Mouse (Mus musculus) CH12.LX (cell line): ENCODE measurements around the gene Rftn2. TPM values are rescaled to one million over a fixed set of nuclear protein-coding genes. Genes with fewer than 3 reads are reported as not detected.

Source experiments
- DNase-seq: peaks from one replicate; pipeline ENCODE4 v3.0.0-alpha.2; 2013; ENCODE audit errors: extremely low read depth
- H3K27ac ChIP-seq: 2 replicates; pipeline ENCODE4 v1.5.1; 2012; ENCODE audit warnings: low read depth, mild to moderate bottlenecking, control low read depth, moderate library complexity; ENCODE audit not compliant: insufficient read depth
- H3K27me3 ChIP-seq: replicated peaks from 2 replicates; pipeline ENCODE3; 2012; ENCODE audit warnings: inconsistent platforms
- H3K36me3 ChIP-seq, 2 experiments: replicated peaks in 1 of 2; 2 replicates each; pipeline versions ENCODE3 to v1.6.1; 2012; ENCODE audit warnings: inconsistent platforms in 1 of 2, low read length in 1 of 2, mild to moderate bottlenecking in 1 of 2, mixed read lengths in 1 of 2, moderate library complexity in 1 of 2; ENCODE audit not compliant: control insufficient read depth in 1 of 2, insufficient read depth in 1 of 2
- H3K4me1 ChIP-seq, 2 experiments: 2 replicates each; pipeline ENCODE4 v1.6.1; 2012; ENCODE audit warnings: inconsistent platforms in 1 of 2, moderate library complexity in 1 of 2; ENCODE audit not compliant: insufficient read depth in 2 of 2, control insufficient read depth in 1 of 2
- H3K4me2 ChIP-seq: 2 replicates; pipeline ENCODE4 v1.6.1; 2012; ENCODE audit warnings: low read depth, mild to moderate bottlenecking, control low read depth; ENCODE audit not compliant: poor library complexity, insufficient read depth, severe bottlenecking
- H3K4me3 ChIP-seq, 3 experiments: fragments of 150-350 bp in 1 of 3; sonication (generic) in 1 of 3; replicated peaks in 1 of 3; 2 replicates each; pipeline versions ENCODE3 to v1.5.1; 2011 to 2012; ENCODE audit warnings: low read depth in 2 of 3, low read length in 2 of 3, mild to moderate bottlenecking in 2 of 3, moderate library complexity in 2 of 3, control low read depth in 1 of 3, improper control_type of control experiment in 1 of 3, inconsistent platforms in 1 of 3, mixed read lengths in 1 of 3; ENCODE audit not compliant: poor library complexity in 1 of 3
- H3K79me2 ChIP-seq: replicated peaks from 2 replicates; pipeline ENCODE4 v1.6.1; 2012; ENCODE audit warnings: mild to moderate bottlenecking, moderate library complexity; ENCODE audit not compliant: control insufficient read depth, poor library complexity, insufficient read depth, severe bottlenecking; ENCODE audit errors: extremely low read depth
- H3K9ac ChIP-seq: 2 replicates; pipeline ENCODE4 v1.6.1; 2012; ENCODE audit warnings: low read depth, mild to moderate bottlenecking, control low read depth, moderate library complexity; ENCODE audit not compliant: insufficient read depth
- H3K9me3 ChIP-seq: replicated peaks from 2 replicates; pipeline ENCODE3; 2012; ENCODE audit warnings: low read length, inconsistent platforms, mixed read lengths
- CHD1 ChIP-seq: IDR thresholded peaks from 2 replicates; pipeline ENCODE4 v1.6.1; 2012; ENCODE audit warnings: low read depth, low read length, improper control_type of control experiment, inconsistent platforms
- CTCF ChIP-seq, 2 experiments: IDR thresholded peaks in 1 of 2; conservative IDR thresholded peaks in 1 of 2; 2 replicates each; pipeline ENCODE4 v1.5.1; 2011 to 2012; ENCODE audit warnings: low read depth in 2 of 2, low read length in 2 of 2, improper control_type of control experiment in 1 of 2, inconsistent platforms in 1 of 2, mild to moderate bottlenecking in 1 of 2, moderate library complexity in 1 of 2
- E2F4 ChIP-seq: IDR thresholded peaks from 2 replicates; pipeline ENCODE4 v1.6.1; 2011; ENCODE audit warnings: low read depth, low read length, improper control_type of control experiment; ENCODE audit not compliant: insufficient replicate concordance
- EP300 ChIP-seq: IDR thresholded peaks from 2 replicates; pipeline ENCODE4 v1.6.1; 2011; ENCODE audit warnings: low read length, improper control_type of control experiment
- ETS1 ChIP-seq: conservative IDR thresholded peaks from 2 replicates; pipeline ENCODE4 v1.6.1; 2012; ENCODE audit warnings: low read depth, mild to moderate bottlenecking, inconsistent platforms, low read length, improper control_type of control experiment, moderate library complexity
- HCFC1 ChIP-seq: IDR thresholded peaks from 2 replicates; pipeline ENCODE4 v1.6.1; 2012; ENCODE audit warnings: low read depth, mild to moderate bottlenecking, inconsistent platforms, low read length, improper control_type of control experiment
- IRF4 ChIP-seq: IDR thresholded peaks from 2 replicates; pipeline ENCODE4 v1.6.1; 2014; ENCODE audit warnings: low read depth, mild to moderate bottlenecking, inconsistent platforms, low read length, improper control_type of control experiment
- JUN ChIP-seq: IDR thresholded peaks from 2 replicates; pipeline ENCODE4 v1.6.1; 2011; ENCODE audit warnings: low read depth, mild to moderate bottlenecking, low read length, improper control_type of control experiment, moderate library complexity; ENCODE audit not compliant: insufficient read depth
- KAT2A ChIP-seq: IDR thresholded peaks from 2 replicates; pipeline ENCODE4 v1.6.1; 2012; ENCODE audit warnings: low read length, improper control_type of control experiment, inconsistent platforms; ENCODE audit not compliant: insufficient replicate concordance
- MAFK ChIP-seq: IDR thresholded peaks from 2 replicates; pipeline ENCODE4 v1.6.1; 2011; ENCODE audit warnings: low read length, improper control_type of control experiment; ENCODE audit not compliant: insufficient replicate concordance
- MAX ChIP-seq: IDR thresholded peaks from 2 replicates; pipeline ENCODE4 v1.6.1; 2011; ENCODE audit warnings: low read length, improper control_type of control experiment
- MAZ ChIP-seq: IDR thresholded peaks from 2 replicates; pipeline ENCODE4 v1.6.1; 2012; ENCODE audit warnings: low read depth, mild to moderate bottlenecking, inconsistent platforms, low read length, improper control_type of control experiment, moderate library complexity
- MEF2A ChIP-seq: IDR thresholded peaks from 2 replicates; pipeline ENCODE4 v1.6.1; 2014; ENCODE audit warnings: low read depth, mild to moderate bottlenecking, inconsistent platforms, low read length, improper control_type of control experiment, borderline replicate concordance
- MYC ChIP-seq: IDR thresholded peaks from 2 replicates; pipeline ENCODE4 v1.6.1; 2011; ENCODE audit warnings: low read depth, mild to moderate bottlenecking, improper control_type of control experiment, low read length
- NRF1 ChIP-seq: IDR thresholded peaks from 2 replicates; pipeline ENCODE4 v1.6.1; 2014; ENCODE audit warnings: low read depth, mild to moderate bottlenecking, inconsistent platforms, low read length, improper control_type of control experiment, moderate library complexity
- PAX5 ChIP-seq: IDR thresholded peaks from 2 replicates; pipeline ENCODE4 v1.6.1; 2012; ENCODE audit warnings: low read length, inconsistent platforms, mixed read lengths
- RCOR1 ChIP-seq: conservative IDR thresholded peaks from 2 replicates; pipeline ENCODE4 v1.6.1; 2012; ENCODE audit warnings: low read depth, mild to moderate bottlenecking, inconsistent platforms, low read length, improper control_type of control experiment
- SIN3A ChIP-seq: IDR thresholded peaks from 2 replicates; pipeline ENCODE4 v1.6.1; 2012; ENCODE audit warnings: low read length, improper control_type of control experiment, inconsistent platforms
- SMC3 ChIP-seq: IDR thresholded peaks from 2 replicates; pipeline ENCODE4 v1.6.1; 2011; ENCODE audit warnings: low read depth, low read length, improper control_type of control experiment
- TBP ChIP-seq: conservative IDR thresholded peaks from 2 replicates; pipeline ENCODE4 v1.6.1; 2011; ENCODE audit warnings: low read depth, low read length, improper control_type of control experiment
- TCF12 ChIP-seq: IDR thresholded peaks from 2 replicates; pipeline ENCODE4 v1.6.1; 2014; ENCODE audit warnings: low read depth, mild to moderate bottlenecking, inconsistent platforms, low read length, improper control_type of control experiment
- UBTF ChIP-seq: IDR thresholded peaks from 2 replicates; pipeline ENCODE4 v1.6.1; 2012; ENCODE audit warnings: low read depth, mild to moderate bottlenecking, inconsistent platforms, low read length, improper control_type of control experiment, moderate library complexity
- USF1 ChIP-seq: IDR thresholded peaks from 2 replicates; pipeline ENCODE4 v1.6.1; 2014; ENCODE audit warnings: low read depth, mild to moderate bottlenecking, inconsistent platforms, low read length, improper control_type of control experiment
- USF2 ChIP-seq: conservative IDR thresholded peaks from 2 replicates; pipeline ENCODE4 v1.6.1; 2011; ENCODE audit warnings: low read depth, low read length, improper control_type of control experiment
- ZNF384 ChIP-seq: IDR thresholded peaks from 2 replicates; pipeline ENCODE4 v1.6.1; 2012; ENCODE audit warnings: low read depth, low read length, improper control_type of control experiment, inconsistent platforms
- dilution Hi-C: fragments of 300-500 bp; cut with MboI; formaldehyde crosslinking; loops from 2 replicates; pipeline ENCODE4 v1.14.3; 2020; ENCODE audit warnings: low sequenced_read_pairs; ENCODE audit not compliant: extremely low pct_unique_long_range_greater_than_20kb, extremely low pct_ligation_motif_present
- in situ Hi-C: fragments of 300-500 bp; cut with MboI; formaldehyde crosslinking; loops from 3 replicates; pipeline ENCODE4 v1.14.3; 2019; ENCODE audit warnings: low sequenced_read_pairs, low pct_ligation_motif_present, low pct_unique_long_range_greater_than_20kb, mixed read lengths
- polyA plus RNA-seq: library from polyadenylated mRNA; unstranded; fragments of >175 nt; gene quantifications from 2 replicates; pipeline ENCODE4 v1.2.1, GENCODE M21; 2012; ENCODE audit warnings: low read depth; ENCODE audit not compliant: insufficient read length
- total RNA-seq, 2 experiments: library from RNA; depleted of rRNA; stranded (reverse); fragments of 300-350 nt in 1 of 2; fragments of >200 nt in 1 of 2; gene quantifications; 2 replicates each; pipeline ENCODE4 v1.2.3; 2012 to 2014

The Rftn2 gene
- total and polyA plus RNA-seq, 3 experiments: 0.91 to 1.4 (median 1.1) TPM

- Histone ChIP-seq H3K27me3 (no peaks in the 10 kb centered on the region), H3K4me3 (no peak overlapping the region), H3K79me2 (no peaks in the 10 kb centered on the region), H3K9ac (no peak overlapping the region), H3K4me1 (peaks cover 3% of the 10 kb centered on the region in 2 experiments), H3K27ac (no peak overlapping the region), H3K36me3 (no peaks in the 10 kb centered on the region), H3K4me2 (no peak overlapping the region), H3K9me3 (peaks cover 3% of the 10 kb centered on the region)
- in situ Hi-C loops (no loop called here), dilution Hi-C loops (no loop called here)
- no peak for DNase-seq
- TF ChIP-seq MYC: no peak
- no peak for TF ChIP-seq NRF1
- TF ChIP-seq E2F4: no peak
- no peak for TF ChIP-seq IRF4
- no peak for TF ChIP-seq SIN3A
- no peak for TF ChIP-seq UBTF
- no peak for TF ChIP-seq USF1
- TF ChIP-seq TBP: no peak
- no peak for TF ChIP-seq SMC3
- no peak for TF ChIP-seq KAT2A
- no peak for TF ChIP-seq USF2
- TF ChIP-seq EP300: no peak
- no peak for TF ChIP-seq RCOR1
- TF ChIP-seq PAX5: no peak
These were observed 103.0 kb downstream of the Rftn2 start for GRCm38 (mm10) chr1:55123561-55123960.

- no peak for DNase-seq
- Histone ChIP-seq H3K79me2 (no peaks in the 10 kb centered on the region), H3K36me3 (no peaks in the 10 kb centered on the region), H3K9me3 (peaks cover 3% of the 10 kb centered on the region), H3K4me1 (peaks cover 4 to 8% of the 10 kb centered on the region in 2 experiments), H3K27me3 (no peaks in the 10 kb centered on the region), H3K4me2 (no peak overlapping the region), H3K4me3 (no peak overlapping the region), H3K27ac (no peak overlapping the region), H3K9ac (no peak overlapping the region)
- TF ChIP-seq MEF2A (no peak), TCF12 (no peak), MAX (no peak), ZNF384 (no peak), JUN (no peak), MAZ (no peak), E2F4 (no peak), HCFC1 (no peak), MAFK (no peak), CHD1 (no peak), MYC (no peak), SIN3A (no peak), CTCF (conservative IDR thresholded peaks at IDR 0.05 in 1 of 2, IDR thresholded peaks at IDR 0.05 in 1 of 2; ENCODE audit: low read depth in 2 of 2, low read length in 2 of 2) (no peak), IRF4 (no peak), ETS1 (no peak), NRF1 (no peak)
- in situ Hi-C loops: no loop called here
- dilution Hi-C loops: no loop called here
These were observed 103.5 kb downstream of the Rftn2 start for GRCm38 (mm10) chr1:55123046-55123445.
